Mouse (Mus musculus) skeletal muscle tissue, adult 2 months (tissue): ENCODE measurements around the gene Barhl2.

Experiments used
- DNase-seq: peaks from one replicate; pipeline ENCODE4 v3.0.0-alpha.2; 2012; ENCODE audit warnings: low read depth, low spot score

Gene Barhl2

GRCm38 (mm10) chr5:106415734-106416133 lies 42.2 kb downstream of the Barhl2 start:
- DNase-seq, result no peak

DNA sequence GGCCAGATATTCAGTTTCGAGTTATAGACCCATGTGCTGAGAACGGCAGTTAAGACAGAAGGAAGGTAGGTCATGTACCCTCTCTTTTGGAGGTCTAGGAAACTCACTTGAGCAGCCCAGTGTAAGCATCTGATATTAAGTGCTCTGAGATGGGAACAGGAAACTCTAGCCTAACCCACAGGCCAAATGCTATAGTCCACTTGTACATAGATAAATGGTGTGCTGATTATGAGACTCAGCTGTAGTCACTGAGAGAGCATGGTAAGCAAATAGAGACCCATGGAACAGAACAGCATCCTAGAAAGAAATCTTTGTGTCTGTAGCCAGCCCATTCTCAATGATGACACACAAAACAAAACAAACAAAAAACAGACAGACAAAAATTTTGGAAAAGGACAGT lies 55.2 kb downstream of the Barhl2 start:
- DNase-seq, result no peak
